Mouse (Mus musculus) layer of hippocampus, postnatal 10 days (tissue): ENCODE results near the gene Ddx42. TPM values are rescaled to one million over a fixed set of nuclear protein-coding genes. Genes with fewer than 3 reads are reported as not detected.
A peak's percentile ranks its signal among the peaks of the same experiment; 100 is the strongest.
"Not testable (repeated sequence)": the region's sequence is repeated elsewhere in the genome, so short reads cannot be mapped to it uniquely, and the experiment has no call there.

ENCODE experiments used
- DNase-seq, 2 experiments: peaks; one replicate each; pipeline ENCODE4 v3.0.0; 2021; ENCODE audit warnings: low spot score in 2 of 2
- total RNA-seq, 2 experiments: library from RNA; stranded (reverse); gene quantifications; 2 replicates each; pipeline ENCODE4 v1.2.3; 2021

The Ddx42 gene
- total RNA-seq, 2 experiments from 2014 or later, result 70.6 to 80.4 TPM

- DNase-seq, result no peak
Observed at GRCm38 (mm10) chr11:106200756-106201155, 16.0 kb upstream of the Ddx42 start.

DNA sequence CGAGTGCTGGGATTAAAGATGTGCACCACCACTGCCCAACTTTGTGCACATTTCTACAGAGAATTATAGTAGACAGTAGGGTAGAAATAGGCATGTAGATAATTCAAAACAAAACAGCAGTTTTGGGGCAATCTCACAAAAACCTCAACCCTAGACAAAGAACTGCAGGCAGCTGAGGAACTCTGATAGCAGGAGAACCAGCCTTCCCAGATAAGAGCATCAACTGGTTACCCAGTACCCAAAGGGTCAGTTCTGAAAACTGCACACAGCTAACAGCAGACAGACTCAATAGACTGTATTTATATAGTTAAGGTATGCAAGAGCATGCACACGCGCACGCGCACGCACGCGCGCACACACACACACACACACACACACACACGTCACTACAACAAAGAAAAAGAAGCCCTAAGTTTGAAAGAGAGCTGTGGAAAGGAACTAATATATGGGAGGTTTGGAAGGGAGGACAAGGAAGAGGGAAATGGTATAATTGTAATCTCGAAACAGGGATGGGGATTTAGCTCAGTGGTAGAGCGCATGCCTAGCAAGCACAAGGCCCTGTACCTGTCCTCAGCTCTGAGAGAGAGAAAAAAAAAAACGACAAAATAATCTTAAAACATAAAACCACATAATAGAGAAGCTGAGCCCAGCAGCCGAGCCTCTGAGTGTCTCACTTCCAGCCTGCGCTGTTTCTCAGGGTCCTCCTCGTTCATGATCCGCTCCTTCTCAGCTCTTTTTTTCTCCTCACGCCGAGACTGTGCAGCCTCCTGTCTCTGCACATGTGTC lies 15.2 kb upstream of the Ddx42 start:
- no peak for DNase-seq

- no peak for DNase-seq
Observed at GRCm38 (mm10) chr11:106202123-106202465, 14.6 kb upstream of the Ddx42 start, which contains the start of gene Strada. Gene Strada, minus strand, starts transcription at chr11:106202168.

DNA sequence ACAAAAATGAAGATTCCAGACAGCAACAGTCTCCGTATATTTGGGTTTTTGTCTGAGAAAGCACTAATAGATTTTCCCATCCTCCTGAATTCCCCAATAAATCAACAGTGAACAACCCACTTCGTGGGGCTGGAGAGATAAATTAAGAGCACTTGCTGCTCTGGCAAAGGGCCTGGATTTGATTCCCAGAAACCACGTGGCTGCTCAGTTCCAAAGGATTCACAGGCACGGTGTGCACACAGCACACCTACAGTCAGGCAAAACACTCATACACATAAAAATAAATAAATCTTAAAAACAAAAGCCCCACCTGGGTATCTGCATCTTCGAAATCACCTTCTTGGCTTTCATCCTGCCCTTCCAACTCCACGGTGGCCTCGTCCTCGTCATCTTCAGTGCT lies 4.0 kb upstream of the Ddx42 start:
- DNase-seq, result no peak

DNA sequence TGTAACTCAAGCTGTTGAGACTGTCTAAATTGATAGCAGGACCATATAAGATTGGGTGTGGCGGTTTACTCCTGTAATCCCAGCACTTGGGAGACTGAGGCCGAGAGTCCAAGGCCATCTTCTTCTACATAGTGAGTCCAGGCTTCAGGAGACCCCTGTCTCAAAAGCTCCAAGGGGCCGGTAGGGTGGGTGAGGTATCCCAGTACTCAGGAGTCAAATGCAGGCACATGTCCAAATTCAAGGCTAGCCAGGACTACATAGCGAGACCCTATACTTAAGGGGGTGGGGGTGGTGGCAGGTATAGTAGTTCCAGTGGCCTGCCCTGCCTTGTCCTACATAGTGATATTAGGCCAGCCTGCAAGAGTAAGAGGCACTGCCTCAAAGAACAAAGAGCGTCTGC lies 1.9 kb upstream of the Ddx42 start:
- DNase-seq, result no peak

DNA sequence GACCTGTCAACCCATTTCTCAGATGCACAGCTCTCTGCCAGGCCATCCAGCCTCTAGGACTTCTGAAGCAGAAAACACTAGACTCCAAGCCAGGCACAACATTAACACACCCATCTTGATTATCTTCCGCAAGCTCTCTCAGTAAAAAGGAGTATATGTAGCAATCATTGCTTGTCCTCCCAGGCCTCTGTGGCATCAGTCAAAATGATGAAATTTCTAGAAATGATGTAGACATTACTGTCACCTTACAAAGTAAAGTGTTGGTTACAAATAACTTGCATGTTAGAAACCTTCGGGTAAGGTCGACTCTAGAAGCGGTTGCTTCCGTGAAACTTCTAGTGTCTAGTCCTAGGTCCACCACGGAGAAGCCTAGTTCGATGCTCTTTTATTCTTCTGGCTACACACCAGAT lies 1.3 kb upstream of the Ddx42 start:
- DNase-seq, result no peak

GRCm38 (mm10) chr11:106215927-106216729 lies 598 bp upstream of the Ddx42 start, which contains the start of gene Ccdc47:
Gene Ccdc47, minus strand, starts transcription at chr11:106216344.
- DNase-seq, result peak; percentile 90 to 93

DNA sequence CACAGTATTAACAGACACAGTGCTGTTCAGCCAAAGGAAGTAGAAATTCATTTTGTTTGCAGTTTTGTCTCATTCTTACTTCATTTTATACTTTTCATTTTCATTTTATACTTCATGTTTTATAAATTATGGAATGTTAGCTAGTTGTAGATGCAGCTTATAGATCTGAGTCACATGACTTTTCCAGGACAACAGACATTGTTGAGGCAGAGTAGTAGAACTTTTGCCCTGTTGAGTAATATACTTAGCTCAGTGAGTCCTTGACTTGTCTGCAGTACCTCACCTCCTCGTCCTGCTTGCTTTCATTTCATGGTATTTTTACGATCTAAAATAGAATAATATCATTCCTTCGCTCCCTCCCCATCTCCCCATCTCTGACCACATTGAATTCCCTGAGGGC lies 3.9 kb downstream of the Ddx42 start:
- no peak for DNase-seq

DNA sequence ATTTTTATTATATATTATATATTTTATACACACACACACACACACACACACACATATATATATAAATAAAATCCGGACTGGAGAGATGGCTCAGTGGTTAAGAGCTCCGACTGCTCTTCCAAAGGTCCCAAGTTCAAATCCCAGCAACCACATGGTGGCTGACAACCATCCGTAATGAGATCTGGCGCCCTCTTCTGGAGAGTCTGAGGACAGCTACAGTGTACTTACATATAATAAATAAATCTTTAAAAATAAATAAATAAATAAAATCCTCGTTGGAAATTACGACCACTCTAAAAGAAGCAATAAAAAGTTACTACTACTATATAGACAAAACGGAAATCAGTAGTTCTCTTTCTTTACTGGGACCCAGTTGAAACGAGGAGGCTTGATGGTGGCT lies 17.3 kb downstream of the Ddx42 start:
- DNase-seq, result not testable (repeated sequence)

DNA sequence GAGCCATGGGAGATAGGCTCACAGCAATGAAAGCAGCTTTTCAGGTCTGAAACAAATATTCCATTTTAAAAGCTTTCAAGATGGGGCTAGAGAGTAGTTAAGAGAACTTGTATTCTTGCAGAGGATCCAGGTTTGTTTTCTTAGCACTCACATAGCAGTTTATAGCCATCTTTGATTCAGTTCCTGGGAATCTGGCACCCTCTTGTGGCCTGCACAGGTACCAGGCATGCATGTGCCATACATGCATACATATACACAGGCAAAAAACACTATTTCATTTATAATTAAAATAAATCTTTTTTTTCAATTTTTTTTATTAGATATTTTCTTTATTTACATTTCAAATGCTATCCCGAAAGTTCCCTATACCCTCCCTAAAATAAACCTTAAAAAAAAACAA lies 30.1 kb downstream of the Ddx42 start:
- DNase-seq, result no peak

DNA sequence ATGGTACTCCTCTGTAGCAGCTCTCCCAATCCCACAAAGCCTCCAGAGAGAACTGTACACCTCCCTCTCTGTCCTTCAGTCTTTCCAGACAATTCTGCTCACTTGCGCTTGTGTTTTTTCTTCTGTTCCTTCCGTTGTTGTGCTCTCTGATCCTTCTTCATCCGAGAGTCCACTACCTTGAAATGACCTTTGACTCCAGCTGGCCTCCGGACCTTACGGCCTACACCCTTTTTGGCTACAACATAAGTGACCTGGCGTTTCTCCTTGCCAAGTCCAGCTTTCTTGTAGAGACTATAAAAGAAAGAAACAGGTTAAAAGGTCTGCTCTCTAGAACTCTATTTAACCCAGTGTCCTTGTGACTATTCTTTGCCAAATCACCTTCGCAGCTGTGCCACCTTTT lies 32.6 kb downstream of the Ddx42 start:
- peak in 1 of 2 experiments; percentile 9 for DNase-seq

DNA sequence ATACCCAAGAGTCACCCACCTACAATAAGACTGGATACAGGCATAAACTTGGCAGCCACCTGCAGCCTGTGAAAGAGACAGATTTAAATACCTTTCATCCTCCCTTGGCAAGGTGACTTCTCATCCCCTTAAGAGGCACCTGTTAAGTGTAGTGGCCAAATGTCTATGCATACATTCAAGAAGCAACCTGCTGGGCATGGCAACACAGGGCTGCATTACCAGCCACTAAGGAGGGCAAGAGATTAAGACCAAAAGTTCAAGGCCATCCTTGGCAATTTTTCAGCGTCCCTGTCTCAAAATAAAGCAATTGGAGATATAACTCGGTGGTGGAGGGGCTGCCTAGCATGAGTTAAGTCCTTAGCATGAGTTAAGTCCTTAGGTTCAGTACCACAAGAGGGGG lies 38.0 kb downstream of the Ddx42 start:
- peak in 1 of 2 experiments; percentile 10 for DNase-seq

GRCm38 (mm10) chr11:106255174-106255573 lies 38.4 kb downstream of the Ddx42 start:
- DNase-seq, result peak in 1 of 2 experiments; percentile 34

DNA sequence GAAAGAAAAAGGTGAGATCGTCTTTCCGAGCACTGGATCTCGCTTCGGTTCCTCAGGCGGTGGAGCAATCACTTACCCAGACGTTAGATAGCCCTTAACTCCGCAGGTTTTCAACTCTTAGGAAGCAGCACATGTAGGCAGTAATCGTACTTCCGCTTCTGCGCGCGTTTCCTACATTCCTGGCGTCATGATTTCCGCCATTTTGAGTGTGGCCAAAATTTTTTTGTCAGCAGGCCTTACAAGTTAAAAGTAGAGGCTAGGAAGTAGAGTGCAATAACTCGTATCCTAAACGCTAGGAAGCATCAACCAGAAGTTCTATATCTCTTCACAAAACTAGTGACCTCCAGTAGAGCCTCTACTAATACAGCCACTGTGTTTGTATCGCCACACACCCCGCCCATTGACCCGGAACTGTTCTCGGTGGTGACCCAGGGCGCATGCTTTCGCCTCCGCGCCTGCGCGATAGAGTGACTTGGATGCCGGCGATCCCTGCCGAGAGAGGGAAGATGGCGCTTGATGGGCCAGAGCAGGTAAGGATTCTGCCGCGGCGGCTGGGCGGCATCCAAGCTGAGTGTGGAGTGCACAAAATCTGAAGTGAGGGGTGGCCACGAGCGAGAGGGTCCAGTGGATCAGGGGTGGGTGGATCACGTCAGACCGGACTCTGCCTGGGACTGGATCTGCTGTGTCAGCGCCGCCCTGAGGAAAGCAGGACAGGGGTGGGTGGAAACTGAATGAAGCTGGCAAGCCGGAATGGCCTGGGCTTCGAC lies 39.1 kb downstream of the Ddx42 start, which contains the start of the genes Ftsj3 and Psmc5:
Ftsj3 (minus strand) TSS at position 395 of the 767 bp plus-strand sequence.
Psmc5 (plus strand) TSS at position 470 of the 767 bp plus-strand sequence.
- DNase-seq, result peak; percentile 99

DNA sequence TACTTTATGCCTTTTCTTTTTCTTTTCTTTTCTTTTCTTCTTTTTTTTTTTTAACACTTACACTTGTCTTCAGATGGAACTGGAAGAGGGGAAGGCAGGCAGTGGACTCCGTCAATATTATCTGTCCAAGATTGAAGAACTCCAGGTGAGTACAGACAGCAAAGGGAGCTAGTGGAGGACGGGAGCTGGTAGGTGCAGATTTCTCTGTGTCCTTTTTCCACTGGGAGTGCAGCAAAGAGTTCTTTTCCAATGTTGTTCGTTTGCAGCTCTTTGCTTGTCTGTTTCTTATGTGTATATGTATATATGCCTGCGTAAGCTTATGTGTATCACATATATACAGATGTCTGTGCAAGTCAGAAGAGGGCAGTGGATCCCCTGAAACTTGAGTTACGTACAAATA lies 40.0 kb downstream of the Ddx42 start:
- no peak for DNase-seq

GRCm38 (mm10) chr11:106260826-106261450 lies 44.2 kb downstream of the Ddx42 start:
- DNase-seq, result no peak

GRCm38 (mm10) chr11:106263963-106264362 lies 47.2 kb downstream of the Ddx42 start:
- DNase-seq, result no peak

DNA sequence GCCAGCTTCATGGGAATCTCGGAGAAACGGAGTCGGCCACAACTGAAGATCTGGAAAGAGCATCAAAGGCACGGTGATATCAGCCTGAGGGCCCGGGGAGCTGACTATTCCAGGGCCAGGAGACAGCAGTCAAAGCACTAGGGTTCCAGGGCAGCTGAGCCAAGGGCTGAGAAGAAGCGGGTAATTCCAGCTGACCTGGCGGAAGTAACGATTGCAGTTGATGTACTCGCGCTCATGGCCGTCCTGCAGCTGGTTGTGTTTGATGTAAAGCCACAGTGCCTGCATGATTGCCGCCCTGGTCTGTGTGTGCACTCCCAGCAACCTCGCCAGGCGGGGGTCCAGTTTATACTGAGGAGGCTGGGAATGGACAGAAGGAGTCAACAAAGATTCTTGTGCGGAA lies 48.3 kb downstream of the Ddx42 start:
- DNase-seq, result no peak

- DNase-seq, result no peak
Observed at GRCm38 (mm10) chr11:106265570-106265969, 48.8 kb downstream of the Ddx42 start.

GRCm38 (mm10) chr11:106266431-106266830 lies 49.7 kb downstream of the Ddx42 start:
- no peak for DNase-seq

DNA sequence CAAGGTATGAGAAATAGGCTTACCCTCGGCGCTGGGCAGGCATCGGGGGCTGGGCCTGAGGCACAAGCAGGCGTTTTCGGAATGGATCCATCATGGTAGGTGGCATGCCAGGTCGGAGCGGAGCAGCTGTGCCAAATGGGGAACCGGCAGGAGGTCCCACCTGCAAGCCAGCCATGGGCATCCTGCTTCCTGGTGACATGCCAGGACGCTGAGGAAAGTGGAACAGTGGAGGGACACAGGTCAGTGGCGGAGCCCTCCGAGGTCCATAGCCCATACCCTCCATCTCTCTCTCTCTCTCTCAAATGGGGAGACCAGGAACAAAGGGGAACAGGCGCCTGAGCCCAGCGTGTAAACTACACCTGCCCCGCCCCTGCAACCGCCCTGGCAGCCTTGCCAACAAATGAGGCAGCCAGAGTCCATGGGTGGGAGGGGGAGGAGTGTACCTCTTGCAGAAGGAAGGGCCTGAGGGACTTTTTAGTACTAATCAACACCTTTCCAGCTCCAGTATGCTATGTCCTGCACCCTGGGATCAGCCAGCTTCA lies 50.7 kb downstream of the Ddx42 start:
- peak in 1 of 2 experiments; percentile 54 for DNase-seq
